Mouse (Mus musculus) c-Kit-positive CD71-positive TER-119-positive erythroid progenitor cells, embryonic 14.5 days (primary cell): ENCODE results near the gene Cst10.

Source experiments
- DNase-seq: peaks from one replicate; pipeline ENCODE4 v3.0.0-alpha.2; 2013; ENCODE audit warnings: low spot score

Cst10 gene

DNA sequence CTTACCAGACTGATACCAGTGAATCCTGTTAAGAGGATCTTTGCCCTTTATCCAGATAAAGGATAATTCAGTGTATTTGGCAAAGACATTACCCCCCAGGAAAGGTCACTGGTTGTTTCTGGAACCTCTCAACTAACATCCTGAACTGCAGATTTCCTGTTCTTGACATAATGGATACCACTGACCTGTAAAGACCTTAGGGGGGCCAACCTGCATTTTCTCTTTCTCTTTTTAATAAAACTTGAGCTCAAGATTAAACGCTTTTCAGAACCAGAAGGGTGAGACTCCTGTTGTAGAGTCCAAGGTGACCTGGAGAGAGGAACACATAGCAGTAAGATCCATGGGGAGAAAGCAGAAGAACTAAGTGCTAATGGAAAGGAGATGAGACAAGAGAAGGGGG lies at the start of gene Cst10:
Cst10 (plus strand) TSS at position 301 of the 400 bp plus-strand sequence.
- no peak for DNase-seq

- no peak for DNase-seq
Observed at GRCm38 (mm10) chr2:149392951-149393350, 11.9 kb upstream of the Cst10 start.

- no peak for DNase-seq
Observed at GRCm38 (mm10) chr2:149422564-149422963, 17.7 kb downstream of the Cst10 start.
